Mouse (Mus musculus): ENCODE data around the gene Smyd3.

DNA sequence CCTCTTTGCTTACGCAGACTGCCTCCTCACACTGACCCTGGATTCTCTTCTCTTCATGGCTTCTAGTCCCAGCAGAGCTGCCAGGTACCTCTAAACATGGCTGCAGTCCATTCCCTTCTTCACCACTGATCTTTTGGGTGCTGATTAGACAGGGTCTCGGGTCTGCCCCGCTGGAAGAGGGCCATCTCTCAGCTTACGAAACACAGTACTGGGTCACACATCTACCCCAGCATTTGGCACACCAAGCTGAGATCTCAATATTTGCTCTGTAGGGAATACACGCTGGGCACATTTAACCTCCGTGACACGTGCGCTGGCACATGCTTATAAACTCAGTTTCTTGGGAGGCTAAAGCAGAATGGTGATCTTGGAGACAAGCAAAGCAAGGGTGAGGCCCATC lies 413.4 kb downstream of the Smyd3 start:
- no peak for TF ChIP-seq CTCF (IDR thresholded peaks at IDR 0.05; ENCODE audit: low read depth, low read length)
- no peak for TF ChIP-seq POLR2A (IDR thresholded peaks at IDR 0.05; ENCODE audit: borderline replicate concordance, low read depth, low read length)

All from bone marrow macrophage, adult 2 months (primary cell).